Mouse (Mus musculus): ENCODE results near the gene Olfr710. TPM values are rescaled to one million over a fixed set of nuclear protein-coding genes. Genes with fewer than 3 reads are reported as not detected.
"Not testable (repeated sequence)": the region's sequence is repeated elsewhere in the genome, so short reads cannot be mapped to it uniquely, and the experiment has no call there.

The Olfr710 gene
- polyA plus RNA-seq (2016; fragmentation: Nextera tagmentation; extraction: Ambion mirVana): not detected in 2 replicates

DNA sequence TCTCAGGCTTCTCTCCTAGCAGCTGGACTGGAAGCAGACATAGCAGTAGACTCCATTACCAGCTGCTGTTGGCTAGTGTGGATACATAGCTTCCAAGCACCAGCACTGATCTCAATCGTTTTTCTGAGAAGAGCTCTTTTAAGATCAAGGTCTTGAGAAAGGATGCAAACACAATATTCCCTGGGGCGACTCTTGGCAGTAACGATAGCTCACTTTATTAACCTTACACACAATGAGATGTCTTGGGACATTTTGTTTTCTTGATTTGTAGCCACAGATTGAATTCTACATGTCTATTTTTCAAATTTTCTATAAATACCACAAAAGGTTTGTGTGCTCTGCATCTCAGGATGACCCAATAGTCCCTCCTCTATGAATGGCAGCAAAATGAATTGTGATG, at the start of gene Olfr710:
Olfr710 (minus strand) TSS at position 101 of the 400 bp plus-strand sequence.
- Histone ChIP-seq H3K9me3 (no peaks in the 10 kb centered on the region), H3K4me1 (no peaks in the 10 kb centered on the region), H3K27me3 (replicated peaks; ENCODE audit: low read depth, poor library complexity, severe bottlenecking) (no peaks in the 10 kb centered on the region), H3K36me3 (replicated peaks) (no peaks in the 10 kb centered on the region), H3K27ac (replicated peaks) (no peak within 1 kb of the TSS), H3K4me3 (no peak within 1 kb of the TSS)
- 84% methylated on average over 3 of the region's 3 CpGs for WGBS
- no peak for DNase-seq (ENCODE audit: low spot score)

DNA sequence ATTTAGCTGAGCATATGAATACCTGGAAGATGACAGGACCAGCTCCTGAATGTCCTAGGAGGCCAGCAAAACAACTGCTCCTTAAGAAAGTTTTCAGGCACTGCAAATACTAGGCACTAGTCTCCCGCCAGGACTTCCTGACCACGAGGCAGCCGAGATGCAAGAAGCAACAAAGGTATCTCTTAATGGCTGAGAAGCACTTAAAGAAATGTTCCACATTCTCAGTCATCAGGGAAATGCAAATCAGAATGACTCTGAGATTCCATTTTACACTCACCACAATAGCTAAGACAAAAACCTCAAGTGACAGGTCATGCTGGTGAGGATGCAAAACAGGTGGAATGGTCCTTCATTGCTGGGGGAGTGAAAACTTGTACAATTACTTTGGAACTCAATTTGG, 37.1 kb upstream of the Olfr710 start:
- WGBS: 87% methylated on average over 3 of the region's 3 CpGs
- H3K9me3 ChIP-seq: 0 out of 2 replicates have a peak, but pooled peaks cover 6% of the 10 kb centered on the region
- no peak for DNase-seq (ENCODE audit: low spot score)

DNA sequence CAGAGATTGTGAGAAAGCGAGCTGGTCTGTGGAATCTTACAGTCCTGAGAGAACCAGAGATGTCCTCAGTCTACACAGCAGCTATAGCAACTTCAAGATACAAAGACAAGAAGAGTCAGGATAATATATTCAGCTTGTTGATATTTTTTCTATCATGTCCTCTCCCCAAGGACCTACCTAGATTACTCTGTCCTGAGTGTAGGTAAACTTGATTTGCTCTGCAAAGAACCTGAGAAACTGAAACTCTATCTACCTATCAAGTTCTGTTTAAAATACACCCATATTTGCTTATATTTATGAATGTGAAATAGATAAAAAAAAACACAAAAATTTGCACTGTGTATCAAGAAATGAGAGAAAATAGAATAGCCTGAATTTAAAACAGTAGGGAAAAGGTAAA, 27.2 kb upstream of the Olfr710 start, which contains the start of gene Olfr711:
Olfr711 (minus strand) TSS at position 101 of the 400 bp plus-strand sequence.
- H3K27me3 ChIP-seq (replicated peaks; ENCODE audit: low read depth, poor library complexity, severe bottlenecking): no peaks in the 10 kb centered on the region
- no peak within 1 kb of the TSS for H3K27ac ChIP-seq (replicated peaks)
- no peaks in the 10 kb centered on the region for H3K36me3 ChIP-seq (replicated peaks)
- H3K9me3 ChIP-seq: no peaks in the 10 kb centered on the region
- 53% methylated on average over 1 of the region's 1 CpGs for WGBS
- H3K4me3 ChIP-seq: no peak within 1 kb of the TSS
- DNase-seq (ENCODE audit: low spot score): no peak
- no peaks in the 10 kb centered on the region for H3K4me1 ChIP-seq

More for the DNA sequence above, 37.1 kb upstream of the Olfr710 start:
- Histone ChIP-seq H3K36me3 (replicated peaks) (no peaks in the 10 kb centered on the region), H3K4me3 (no peak overlapping the region), H3K4me1 (no peaks in the 10 kb centered on the region), H3K27me3 (replicated peaks; ENCODE audit: low read depth, poor library complexity, severe bottlenecking) (no peaks in the 10 kb centered on the region), H3K27ac (replicated peaks) (no peak overlapping the region)

DNA sequence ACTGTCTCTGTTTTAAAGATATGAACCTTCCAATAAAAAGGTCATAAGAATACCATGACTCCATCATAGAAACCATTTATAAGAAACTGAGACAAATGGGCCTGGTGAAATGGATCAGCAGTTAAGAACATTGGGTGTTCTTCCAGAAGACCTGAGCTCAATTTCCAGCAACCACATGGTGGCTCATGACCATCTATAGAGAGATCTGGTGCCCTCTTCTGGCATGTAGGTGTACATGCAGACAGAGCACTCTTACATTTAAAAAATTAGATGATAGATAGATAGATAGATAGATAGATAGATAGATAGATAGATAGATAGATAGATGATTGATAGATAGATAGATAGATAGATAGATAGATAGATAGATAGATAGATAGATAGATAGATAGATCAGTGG, 19.4 kb upstream of the Olfr710 start:
- H3K4me1 ChIP-seq; H3K36me3 ChIP-seq (replicated peaks); H3K9me3 ChIP-seq; H3K4me3 ChIP-seq; DNase-seq (ENCODE audit: low spot score); H3K27me3 ChIP-seq (replicated peaks; ENCODE audit: low read depth, poor library complexity, severe bottlenecking); H3K27ac ChIP-seq (replicated peaks): not testable (repeated sequence)

DNA sequence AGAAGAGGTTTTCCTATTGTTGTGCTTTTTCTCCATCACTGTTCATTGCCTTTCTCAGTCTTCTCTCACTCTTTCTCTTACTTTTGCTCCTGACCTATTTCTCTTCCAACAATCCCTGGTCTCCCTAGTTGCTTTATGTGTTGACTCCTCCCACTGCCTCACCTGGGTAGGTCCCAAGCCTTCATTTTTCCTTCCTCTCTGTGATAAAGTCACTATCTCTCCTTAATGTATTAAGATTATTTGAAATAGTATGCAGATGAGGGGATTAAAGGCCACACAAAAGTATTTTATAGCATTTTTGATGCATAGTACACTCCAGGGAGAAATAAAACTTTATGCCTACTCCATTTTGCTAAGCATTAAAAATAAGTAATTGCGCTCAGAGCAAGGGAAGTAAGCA, 15.7 kb upstream of the Olfr710 start, which contains the start of gene Olfr6:
Olfr6 (minus strand) TSS at position 101 of the 400 bp plus-strand sequence.
- no peak within 1 kb of the TSS for H3K4me3 ChIP-seq
- no peak for DNase-seq (ENCODE audit: low spot score)
- no peaks in the 10 kb centered on the region for H3K27me3 ChIP-seq (replicated peaks; ENCODE audit: low read depth, poor library complexity, severe bottlenecking)
- no peaks in the 10 kb centered on the region for H3K4me1 ChIP-seq
- H3K36me3 ChIP-seq (replicated peaks): no peaks in the 10 kb centered on the region
- WGBS: 89% methylated on average over 1 of the region's 1 CpGs
- H3K27ac ChIP-seq (replicated peaks): no peak within 1 kb of the TSS
- no peaks in the 10 kb centered on the region for H3K9me3 ChIP-seq

DNA sequence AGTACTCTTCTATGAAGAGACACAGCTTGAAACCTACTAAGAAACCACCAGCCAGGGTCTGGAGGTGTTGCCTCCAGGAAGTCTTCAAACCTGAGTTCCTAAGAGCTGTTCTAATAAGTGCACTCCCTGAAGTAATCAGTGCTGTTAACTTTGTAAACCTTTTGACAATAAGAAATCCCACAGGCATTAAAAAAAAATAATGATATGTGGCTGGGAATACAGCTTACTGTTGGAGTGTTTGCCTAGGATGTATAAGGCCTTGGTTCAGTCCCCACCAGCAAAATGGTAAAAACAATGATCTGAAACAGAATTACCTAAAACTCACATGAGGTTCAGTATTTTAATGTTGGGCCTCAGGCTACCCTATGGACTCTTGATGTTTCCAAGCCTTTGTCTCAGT, 16.0 kb downstream of the Olfr710 start, which contains the start of gene Olfr709-ps1:
Olfr709-ps1 (minus strand) TSS at position 101 of the 400 bp plus-strand sequence.
- Histone ChIP-seq H3K27ac (replicated peaks) (no peak within 1 kb of the TSS), H3K36me3 (replicated peaks) (no peaks in the 10 kb centered on the region), H3K27me3 (replicated peaks; ENCODE audit: low read depth, poor library complexity, severe bottlenecking) (no peaks in the 10 kb centered on the region), H3K4me3 (no peak within 1 kb of the TSS), H3K4me1 (no peaks in the 10 kb centered on the region), H3K9me3 (no peaks in the 10 kb centered on the region)
- no peak for DNase-seq (ENCODE audit: low spot score)

DNA sequence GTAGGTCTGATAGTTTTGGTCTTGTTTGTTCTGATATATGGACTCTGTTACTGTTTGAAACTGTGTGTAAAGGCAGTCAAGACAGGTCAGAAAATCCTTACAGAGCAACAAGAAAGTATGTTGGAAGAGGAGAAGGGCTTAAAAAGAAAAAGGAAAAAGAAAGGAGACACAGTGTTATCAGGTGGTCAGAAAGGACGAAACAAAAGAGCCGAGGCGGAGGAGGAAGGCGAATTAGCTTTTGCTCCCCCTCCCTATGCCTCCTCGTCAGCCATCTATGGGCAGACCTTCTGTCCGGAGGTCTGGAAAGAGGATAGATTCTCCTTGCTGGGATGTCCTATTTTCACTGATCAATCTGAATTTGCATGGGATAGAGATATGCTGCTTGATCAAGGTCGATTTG, 27.2 kb downstream of the Olfr710 start:
- DNase-seq (ENCODE audit: low spot score); H3K4me3 ChIP-seq; H3K36me3 ChIP-seq (replicated peaks); H3K4me1 ChIP-seq; H3K27me3 ChIP-seq (replicated peaks; ENCODE audit: low read depth, poor library complexity, severe bottlenecking); H3K27ac ChIP-seq (replicated peaks); H3K9me3 ChIP-seq: not testable (repeated sequence)
- WGBS: 86% methylated on average over 7 of the region's 7 CpGs

DNA sequence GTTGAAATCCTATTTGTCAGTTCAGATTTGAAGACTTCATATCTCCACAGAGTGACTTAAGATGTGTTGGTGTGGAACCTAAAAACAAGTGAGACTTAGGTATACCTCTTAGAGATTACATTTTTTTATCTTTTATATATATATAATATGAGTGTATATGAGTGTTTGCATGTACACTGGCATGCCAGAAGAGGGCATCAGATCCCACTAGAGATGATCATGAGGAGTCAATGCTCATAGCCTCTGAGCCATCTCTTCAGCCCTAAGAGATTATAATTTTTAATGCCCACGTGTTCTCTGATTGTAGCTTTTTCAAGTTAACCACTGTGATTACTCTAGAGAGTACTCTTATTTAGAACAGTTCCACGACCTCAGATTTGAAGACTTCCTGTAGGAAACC, 40.4 kb downstream of the Olfr710 start, which contains the start of gene Olfr1532-ps1:
Olfr1532-ps1 (plus strand) TSS at position 326 of the 400 bp plus-strand sequence.
- no peaks in the 10 kb centered on the region for H3K36me3 ChIP-seq (replicated peaks)
- no peaks in the 10 kb centered on the region for H3K9me3 ChIP-seq
- DNase-seq (ENCODE audit: low spot score): no peak
- no peaks in the 10 kb centered on the region for H3K4me1 ChIP-seq
- H3K4me3 ChIP-seq: no peak within 1 kb of the TSS
- WGBS: 67% methylated on average over 2 of the region's 2 CpGs
- no peak within 1 kb of the TSS for H3K27ac ChIP-seq (replicated peaks)
- H3K27me3 ChIP-seq (replicated peaks; ENCODE audit: low read depth, poor library complexity, severe bottlenecking): no peaks in the 10 kb centered on the region

DNA sequence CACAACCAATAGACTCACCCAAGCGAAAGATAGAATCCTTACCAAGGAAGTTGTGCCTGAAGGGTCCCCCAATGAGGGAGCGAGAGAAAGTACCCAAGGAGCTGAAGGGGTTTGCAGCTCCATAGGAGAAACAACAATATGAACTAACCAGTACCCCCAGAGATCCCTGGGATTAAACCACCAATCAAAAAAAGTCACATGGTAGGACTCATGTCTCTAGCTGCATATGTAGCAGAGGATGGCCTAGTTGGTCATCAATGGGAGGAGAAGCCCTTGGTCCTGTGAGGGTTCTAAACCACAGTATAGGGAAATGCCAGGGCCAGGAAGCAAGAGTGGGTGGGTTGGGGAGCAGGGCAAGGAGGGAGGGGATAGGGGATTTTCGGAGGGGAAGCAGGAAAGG, 47.0 kb downstream of the Olfr710 start, which contains the start of gene Olfr707:
Olfr707 (minus strand) TSS at position 101 of the 400 bp plus-strand sequence.
- H3K9me3 ChIP-seq; H3K36me3 ChIP-seq (replicated peaks); H3K27me3 ChIP-seq (replicated peaks; ENCODE audit: low read depth, poor library complexity, severe bottlenecking); DNase-seq (ENCODE audit: low spot score); H3K4me1 ChIP-seq; H3K4me3 ChIP-seq; H3K27ac ChIP-seq (replicated peaks): not testable (repeated sequence)
- 85% methylated on average over 3 of the region's 3 CpGs for WGBS

Other genes with a start within 250 kb of the Olfr710 start
- not detected in 2 replicates for gene Olfr695, start 231.9 kb downstream of the Olfr710 start, polyA plus RNA-seq (2016; fragmentation: Nextera tagmentation; extraction: Ambion mirVana)
- gene Olfr697, start 205.9 kb downstream of the Olfr710 start, polyA plus RNA-seq (2016; fragmentation: Nextera tagmentation; extraction: Ambion mirVana): not detected in 2 replicates
- gene Olfr698, start 192.9 kb downstream of the Olfr710 start, polyA plus RNA-seq (2016; fragmentation: Nextera tagmentation; extraction: Ambion mirVana): not detected in 2 replicates
- gene Olfr699, start 155.1 kb downstream of the Olfr710 start, polyA plus RNA-seq (2016; fragmentation: Nextera tagmentation; extraction: Ambion mirVana): not detected in 2 replicates
- gene Olfr700, start 139.5 kb downstream of the Olfr710 start, polyA plus RNA-seq (2016; fragmentation: Nextera tagmentation; extraction: Ambion mirVana): not detected in 2 replicates
- gene Olfr701, start 134.2 kb downstream of the Olfr710 start, polyA plus RNA-seq (2016; fragmentation: Nextera tagmentation; extraction: Ambion mirVana): not detected in 2 replicates
- not detected in 2 replicates for gene Olfr702, start 114.4 kb downstream of the Olfr710 start, polyA plus RNA-seq (2016; fragmentation: Nextera tagmentation; extraction: Ambion mirVana)
- gene Olfr703, start 105.0 kb downstream of the Olfr710 start, polyA plus RNA-seq (2016; fragmentation: Nextera tagmentation; extraction: Ambion mirVana): not detected in 2 replicates
- not detected in 2 replicates for gene Olfr704, start 85.1 kb downstream of the Olfr710 start, polyA plus RNA-seq (2016; fragmentation: Nextera tagmentation; extraction: Ambion mirVana)
- gene Olfr705, start 71.4 kb downstream of the Olfr710 start, polyA plus RNA-seq (2016; fragmentation: Nextera tagmentation; extraction: Ambion mirVana): not detected in 2 replicates
- gene Olfr706, start 60.1 kb downstream of the Olfr710 start, polyA plus RNA-seq (2016; fragmentation: Nextera tagmentation; extraction: Ambion mirVana): not detected in 2 replicates
- not detected in 2 replicates for gene Olfr707, start 47.1 kb downstream of the Olfr710 start, polyA plus RNA-seq (2016; fragmentation: Nextera tagmentation; extraction: Ambion mirVana)
- not detected in 2 replicates for gene Olfr1532-ps1, start 40.3 kb downstream of the Olfr710 start, polyA plus RNA-seq (2016; fragmentation: Nextera tagmentation; extraction: Ambion mirVana)
- gene Olfr709-ps1, start 16.1 kb downstream of the Olfr710 start, polyA plus RNA-seq (2016; fragmentation: Nextera tagmentation; extraction: Ambion mirVana): not detected in 2 replicates
- not detected in 2 replicates for gene Olfr6, start 15.6 kb upstream of the Olfr710 start, polyA plus RNA-seq (2016; fragmentation: Nextera tagmentation; extraction: Ambion mirVana)
- not detected in 2 replicates for gene Olfr711, start 27.1 kb upstream of the Olfr710 start, polyA plus RNA-seq (2016; fragmentation: Nextera tagmentation; extraction: Ambion mirVana)
- not detected in 2 replicates for gene Olfr2, start 57.8 kb upstream of the Olfr710 start, polyA plus RNA-seq (2016; fragmentation: Nextera tagmentation; extraction: Ambion mirVana)
- not detected in 2 replicates for gene Olfr713, start 82.9 kb upstream of the Olfr710 start, polyA plus RNA-seq (2016; fragmentation: Nextera tagmentation; extraction: Ambion mirVana)
- not detected in 2 replicates for gene Olfr714, start 122.7 kb upstream of the Olfr710 start, polyA plus RNA-seq (2016; fragmentation: Nextera tagmentation; extraction: Ambion mirVana)
- gene Olfr17, start 144.9 kb upstream of the Olfr710 start, polyA plus RNA-seq (2016; fragmentation: Nextera tagmentation; extraction: Ambion mirVana): not detected in 2 replicates
- not detected in 2 replicates for gene Olfr715b, start 162.1 kb upstream of the Olfr710 start, polyA plus RNA-seq (2016; fragmentation: Nextera tagmentation; extraction: Ambion mirVana)
- gene Olfr715, start 182.8 kb upstream of the Olfr710 start, polyA plus RNA-seq (2016; fragmentation: Nextera tagmentation; extraction: Ambion mirVana): not detected in 2 replicates
- not detected in 2 replicates for gene Olfr716, start 190.0 kb upstream of the Olfr710 start, polyA plus RNA-seq (2016; fragmentation: Nextera tagmentation; extraction: Ambion mirVana)
- not detected in 2 replicates for gene Nlrp14, start 218.7 kb upstream of the Olfr710 start, polyA plus RNA-seq (2016; fragmentation: Nextera tagmentation; extraction: Ambion mirVana)

All from embryonic facial prominence, embryonic 10.5 days (tissue).